22 mouse cellular contexts compared by ENCODE assay signal in the genomic region with DNA sequence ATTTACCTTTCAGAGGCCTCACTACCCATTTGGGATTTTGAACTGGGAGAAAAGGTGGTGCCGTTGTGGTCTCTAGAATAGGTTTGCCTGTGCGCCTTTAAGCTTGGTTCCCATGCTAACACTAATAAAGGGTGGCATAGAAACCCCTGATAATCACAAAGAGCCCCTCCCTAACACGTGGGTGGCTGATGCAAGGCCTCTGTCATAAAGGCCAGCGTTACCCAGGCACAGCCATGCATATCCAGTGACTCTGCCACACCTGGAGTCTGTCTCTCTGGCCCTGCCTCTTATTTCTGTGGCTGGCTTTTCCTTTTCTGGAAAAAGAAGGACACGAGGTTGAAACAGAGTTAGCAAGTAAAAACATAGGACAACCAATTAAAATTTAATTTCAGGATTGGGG.
"Had no signal": no experiment of that assay in that cellular context is flagged by ENCODE, and none has a peak within 500 bp of the region (broad histone marks: within the 10 kb centered on the region; RNA-seq: fewer than 3 reads in every experiment).

No protein-coding gene starts in this region.

- H3K4me2 ChIP-seq: liver, embryonic 13.5 days; midbrain, embryonic 11.5 days; neural tube, embryonic 12.5 days; neural tube, embryonic 15.5 days; stomach, embryonic 15.5 days had no signal

- H3K4me1 ChIP-seq: liver, embryonic 13.5 days; neural tube, embryonic 12.5 days; neural tube, embryonic 15.5 days; stomach, embryonic 15.5 days had no signal

- ATAC-seq: inflammation-experienced regulatory T-cells, adult 6 months; intestine, postnatal 0 days had no signal

- DNase-seq: kidney, adult 8-10 months; kidney, postnatal 10 days; kidney, postnatal 36 days; layer of hippocampus, postnatal 36 days; left cerebral cortex, postnatal 4 days; liver, embryonic 13.5 days; lung, adult 2 months; lung, postnatal 14 days; lung, postnatal 4 days; midbrain, embryonic 14.5 days; retina, postnatal 1 day; right cerebral cortex, postnatal 25 days; spleen, adult 18-20 months; thymus, adult 2 months; thymus, postnatal 14 days; thymus, postnatal 4 days had no signal

- H3K9ac ChIP-seq: liver, embryonic 13.5 days; neural tube, embryonic 12.5 days; neural tube, embryonic 15.5 days; stomach, embryonic 15.5 days had no signal

- H3K27ac ChIP-seq: liver, embryonic 13.5 days; neural tube, embryonic 12.5 days; neural tube, embryonic 15.5 days; stomach, embryonic 15.5 days had no signal

- H3K9me3 ChIP-seq: liver, embryonic 13.5 days; neural tube, embryonic 15.5 days; stomach, embryonic 15.5 days had no signal

- H3K4me3 ChIP-seq: liver, embryonic 13.5 days; neural tube, embryonic 12.5 days; neural tube, embryonic 15.5 days; stomach, embryonic 15.5 days had no signal

- H3K36me3 ChIP-seq: liver, embryonic 13.5 days; neural tube, embryonic 12.5 days; neural tube, embryonic 15.5 days; stomach, embryonic 15.5 days had no signal

- H3K27me3 ChIP-seq: liver, embryonic 13.5 days; neural tube, embryonic 12.5 days; neural tube, embryonic 15.5 days; stomach, embryonic 15.5 days had no signal
